Mouse (Mus musculus) stomach, postnatal 0 days (tissue): Measurements from ENCODE around the gene Rrp36. TPM values are rescaled to one million over a fixed set of nuclear protein-coding genes. Genes with fewer than 3 reads are reported as not detected.
A peak's percentile ranks its signal among the peaks of the same experiment; 100 is the strongest.

Experiments
- ATAC-seq: fragments of 200-750 bp; cut with Nextera tagmentation; 2 replicates; pipeline ENCODE4 v1.8.0; 2017; ENCODE audit not compliant: low FRiP score, low TSS enrichment
- DNase-seq: peaks from one replicate; pipeline ENCODE4 v3.0.0-alpha.2; 2016; ENCODE audit warnings: low spot score
- H3K27ac ChIP-seq: fragments of 300-500 bp; sonication (generic); replicated peaks from 2 replicates; pipeline ENCODE4 v1.5.1; 2014; ENCODE audit warnings: mild to moderate bottlenecking, control low read depth
- H3K27me3 ChIP-seq: fragments of 300-500 bp; sonication (generic); 2 replicates; pipeline ENCODE4 v1.6.1; 2014; ENCODE audit warnings: low read length; ENCODE audit not compliant: control insufficient read depth, insufficient read depth
- H3K36me3 ChIP-seq: fragments of 300-500 bp; sonication (generic); 2 replicates; pipeline ENCODE4 v1.6.1; 2014; ENCODE audit warnings: low read length, mixed read lengths; ENCODE audit not compliant: control insufficient read depth, insufficient read depth
- H3K4me1 ChIP-seq: fragments of 300-500 bp; sonication (generic); replicated peaks from 2 replicates; pipeline ENCODE4 v1.6.1; 2014; ENCODE audit warnings: antibody characterized with exemption; ENCODE audit not compliant: control insufficient read depth, insufficient read depth
- H3K4me2 ChIP-seq: fragments of 300-500 bp; sonication (generic); replicated peaks from 2 replicates; pipeline ENCODE4 v1.6.1; 2014; ENCODE audit warnings: low read depth, mild to moderate bottlenecking, control low read depth, moderate library complexity
- H3K4me3 ChIP-seq: fragments of 300-500 bp; sonication (generic); 2 replicates; pipeline ENCODE4 v1.5.1; 2014; ENCODE audit warnings: low read depth, low read length, control low read depth
- H3K9ac ChIP-seq: fragments of 300-500 bp; sonication (generic); 2 replicates; pipeline ENCODE4 v1.6.1; 2014; ENCODE audit warnings: mild to moderate bottlenecking, low read length, control low read depth, mixed read lengths
- H3K9me3 ChIP-seq: fragments of 300-500 bp; sonication (generic); 2 replicates; pipeline ENCODE4 v1.6.1; 2016; ENCODE audit warnings: low read length; ENCODE audit not compliant: control insufficient read depth
- CTCF ChIP-seq: IDR thresholded peaks from 2 replicates; pipeline ENCODE4 v1.5.1; 2016; ENCODE audit warnings: antibody characterized with exemption, low read depth, mild to moderate bottlenecking, moderate library complexity
- EP300 ChIP-seq: optimal IDR thresholded peaks from 2 replicates; pipeline ENCODE3; 2016; ENCODE audit warnings: antibody characterized with exemption
- WGBS: fragments of 180-500 bp; shearing (Covaris S2); extraction: QIAGEN DNeasy Blood & Tissue Kit; methylation state at CpG from one replicate; pipeline ENCODE4 v1.1.7; 2014; 5-methylcytosine and 5-hydroxymethylcytosine counted together
- polyA plus RNA-seq: library from polyadenylated mRNA; unstranded; fragments of >200 nt; fragmentation: Nextera tagmentation; extraction: Ambion mirVana; gene quantifications from 2 replicates; pipeline ENCODE4 v1.2.1, GENCODE M21; 2015

Rrp36 gene
- polyA plus RNA-seq, 1 experiment from 2014 or later = 38.1 TPM

DNA sequence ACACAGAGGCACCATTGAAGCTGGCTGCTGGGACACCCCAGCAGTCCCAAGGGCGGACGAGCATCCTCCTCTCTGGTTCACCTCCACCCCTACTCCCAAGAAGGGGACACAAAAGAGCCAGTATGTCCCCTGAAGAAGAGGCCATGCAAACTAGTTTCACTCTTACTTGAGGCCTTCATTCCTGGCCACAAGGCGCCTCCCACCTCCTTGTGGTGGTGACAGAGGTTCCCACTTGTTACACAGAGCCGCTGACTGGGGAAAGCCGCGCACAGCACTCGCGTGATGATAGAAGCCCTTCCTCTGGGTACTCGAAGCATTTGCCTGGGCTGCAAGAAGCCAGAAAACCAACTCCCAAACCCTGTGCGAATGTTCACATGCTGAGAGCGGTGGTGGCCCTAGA is 51.9 kb downstream of the Rrp36 start:
- ATAC-seq = no peak
- no peaks in the 10 kb centered on the region for H3K36me3 ChIP-seq
- no peaks in the 10 kb centered on the region for H3K27me3 ChIP-seq
- H3K4me1 ChIP-seq = peaks cover 34% of the 10 kb centered on the region
- no peak overlapping the region for H3K4me3 ChIP-seq
- peak overlapping the region; percentile 82 for H3K27ac ChIP-seq
- WGBS = 68% methylated on average over 11 of the region's 11 CpGs
- TF ChIP-seq CTCF (no peak), EP300 (no peak)
- H3K9ac ChIP-seq = no peak overlapping the region
- no peaks in the 10 kb centered on the region for H3K9me3 ChIP-seq
- no peak overlapping the region for H3K4me2 ChIP-seq
- DNase-seq = no peak

GRCm38 (mm10) chr17:46621324-46621723 is 52.8 kb downstream of the Rrp36 start:
- H3K27me3 ChIP-seq = no peaks in the 10 kb centered on the region
- no peak overlapping the region for H3K4me3 ChIP-seq
- no peak overlapping the region for H3K9ac ChIP-seq
- H3K4me1 ChIP-seq = peaks cover 34% of the 10 kb centered on the region
- H3K36me3 ChIP-seq = no peaks in the 10 kb centered on the region
- WGBS = 28% methylated on average over 15 of the region's 15 CpGs
- no peaks in the 10 kb centered on the region for H3K9me3 ChIP-seq
- DNase-seq = peak; percentile 48
- no peak for TF ChIP-seq EP300
- TF ChIP-seq CTCF = no peak
- peak overlapping the region; percentile 9; the same call in 1 of the 2 replicates for H3K4me2 ChIP-seq
- peak overlapping the region; percentile 25; the same call in 1 of the 2 replicates for H3K27ac ChIP-seq
- no peak for ATAC-seq

- ATAC-seq = no peak
- Histone ChIP-seq H3K9me3 (no peaks in the 10 kb centered on the region), H3K9ac (no peak overlapping the region; the same call in 1 of the 2 replicates), H3K27me3 (no peaks in the 10 kb centered on the region), H3K27ac (peak overlapping the region; percentile 93), H3K4me1 (peaks cover 31% of the 10 kb centered on the region), H3K4me2 (peak overlapping the region; percentile 30), H3K36me3 (no peaks in the 10 kb centered on the region), H3K4me3 (no peak overlapping the region)
- DNase-seq = no peak
- WGBS = 37% methylated on average over 16 of the region's 16 CpGs
- TF ChIP-seq CTCF = no peak
- no peak for TF ChIP-seq EP300
These were observed 54.3 kb downstream of the Rrp36 start for GRCm38 (mm10) chr17:46619683-46620357.

GRCm38 (mm10) chr17:46618769-46619682 is 55.1 kb downstream of the Rrp36 start:
- peak overlapping the region; percentile 30 for H3K4me2 ChIP-seq
- no peaks in the 10 kb centered on the region for H3K36me3 ChIP-seq
- peak overlapping the region; percentile 93 for H3K27ac ChIP-seq
- DNase-seq = peak; percentile 59
- no peaks in the 10 kb centered on the region for H3K9me3 ChIP-seq
- peak; percentile 62; the same call in 1 of the 2 replicates for ATAC-seq
- 17% methylated on average over 27 of the region's 27 CpGs for WGBS
- TF ChIP-seq CTCF = no peak
- TF ChIP-seq EP300 = no peak
- peak overlapping the region; percentile 63 for H3K9ac ChIP-seq
- H3K4me3 ChIP-seq = 0 out of 2 replicates have a peak overlapping the region, but pooled peaks have one; percentile 1
- H3K4me1 ChIP-seq = peaks cover 26% of the 10 kb centered on the region
- no peaks in the 10 kb centered on the region for H3K27me3 ChIP-seq

- WGBS = 13% methylated on average over 6 of the region's 6 CpGs
- peak overlapping the region; percentile 93 for H3K27ac ChIP-seq
- H3K4me3 ChIP-seq = 0 out of 2 replicates have a peak overlapping the region, but pooled peaks have one; percentile 1
- H3K4me2 ChIP-seq = peak overlapping the region; percentile 30
- ATAC-seq (no peak), DNase-seq (peak; percentile 46)
- H3K4me1 ChIP-seq = peaks cover 22% of the 10 kb centered on the region
- H3K9ac ChIP-seq = peak overlapping the region; percentile 63
- TF ChIP-seq CTCF (no peak), EP300 (no peak)
- H3K36me3 ChIP-seq = no peaks in the 10 kb centered on the region
- no peaks in the 10 kb centered on the region for H3K9me3 ChIP-seq
- H3K27me3 ChIP-seq = no peaks in the 10 kb centered on the region
These were observed 55.8 kb downstream of the Rrp36 start for GRCm38 (mm10) chr17:46618394-46618768.
